Mouse (Mus musculus) kidney, adult 8-10 months (tissue): Measurements from ENCODE around the gene Arf3.

Experiments used
- DNase-seq, 2 experiments: peaks; one replicate each; pipeline ENCODE4 v3.0.0; 2022

Arf3 gene

DNA sequence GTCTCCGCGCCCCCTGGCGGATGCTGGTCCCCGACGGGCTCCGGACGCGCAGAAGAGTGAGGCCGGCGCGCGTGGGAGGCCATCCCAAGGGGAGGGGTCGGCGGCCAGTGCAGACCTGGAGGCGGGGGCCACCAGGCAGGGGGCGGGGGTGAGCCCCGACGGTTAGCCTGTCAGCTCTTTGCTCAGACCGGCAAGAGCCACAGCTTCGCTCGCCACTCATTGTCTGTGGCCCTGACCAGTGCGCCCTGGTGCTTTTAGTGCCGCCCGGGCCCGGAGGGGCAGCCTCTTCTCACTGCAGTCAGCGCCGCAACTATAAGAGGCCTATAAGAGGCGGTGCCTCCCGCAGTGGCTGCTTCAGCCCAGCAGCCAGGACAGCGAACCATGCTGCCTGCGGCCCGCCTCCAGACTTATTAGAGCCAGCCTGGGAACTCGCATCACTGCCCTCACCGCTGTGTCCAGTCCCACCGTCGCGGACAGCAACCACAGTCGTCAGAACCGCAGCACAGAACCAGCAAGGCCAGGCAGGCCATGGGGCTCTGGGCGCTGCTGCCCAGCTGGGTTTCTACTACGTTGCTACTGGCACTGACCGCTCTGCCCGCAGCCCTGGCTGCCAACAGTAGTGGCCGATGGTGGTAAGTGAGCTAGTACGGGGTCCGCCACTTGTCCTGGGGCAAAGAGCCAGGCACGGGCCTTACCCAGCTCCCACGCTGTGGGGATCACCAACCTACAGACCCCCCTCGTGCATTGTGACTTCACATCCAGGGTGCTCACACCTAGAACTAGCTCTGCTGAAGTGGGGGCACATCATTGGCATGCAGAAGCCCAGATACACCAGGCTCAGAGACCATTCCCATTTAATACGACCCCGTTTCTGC, 26.9 kb upstream of the Arf3 start, which contains the start of gene Wnt1:
Wnt1 (plus strand) TSS at position 197 of the 875 bp plus-strand sequence.
- DNase-seq: peak in 1 of 2 experiments; percentile 41

DNA sequence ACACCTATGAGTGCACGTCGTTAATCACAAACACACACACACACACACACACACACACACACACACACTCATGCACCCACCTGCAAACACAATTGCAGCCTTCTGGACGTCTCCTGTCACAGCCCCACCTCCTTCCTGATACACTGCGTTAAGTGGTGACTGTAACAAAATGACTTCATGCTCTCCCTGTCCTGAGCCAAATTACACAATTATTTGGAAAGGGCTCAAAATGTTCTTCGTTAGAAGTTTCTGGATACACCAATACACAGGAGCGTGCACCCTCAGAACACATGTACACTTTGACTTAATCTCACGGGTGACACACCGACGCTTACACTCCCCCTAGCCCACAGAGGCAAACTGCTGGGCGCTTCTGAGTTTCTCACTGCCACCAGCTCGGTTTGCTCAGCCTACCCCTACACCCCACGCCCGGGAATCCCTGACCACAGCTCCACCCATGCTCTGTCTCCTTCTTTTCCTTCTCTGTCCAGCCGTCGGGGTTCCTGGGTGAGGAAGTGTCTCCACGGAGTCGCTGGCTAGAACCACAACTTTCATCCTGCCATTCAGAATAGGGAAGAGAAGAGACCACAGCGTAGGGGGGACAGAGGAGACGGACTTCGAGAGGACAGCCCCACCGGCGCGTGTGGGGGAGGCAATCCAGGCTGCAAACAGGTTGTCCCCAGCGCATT, 26.1 kb upstream of the Arf3 start:
- DNase-seq: no peak

DNA sequence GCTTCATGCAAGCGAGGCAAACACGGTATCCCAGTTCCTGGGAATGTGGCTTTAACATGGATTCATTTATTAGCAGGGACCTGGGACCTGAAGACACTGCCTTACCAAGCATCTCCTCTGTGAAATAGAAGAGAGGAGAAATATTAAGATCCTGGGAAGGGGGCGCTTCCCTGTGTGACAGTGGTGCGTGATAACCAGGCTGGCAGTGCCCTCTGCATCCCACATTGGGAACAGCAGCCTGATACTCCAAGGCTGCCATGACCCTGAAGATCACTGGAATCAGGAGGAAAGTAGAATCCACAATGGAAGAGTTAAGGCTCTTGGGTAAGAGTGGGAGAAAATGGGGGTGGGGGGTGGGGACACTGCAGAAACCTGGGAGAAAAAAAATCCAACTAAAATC, 24.9 kb upstream of the Arf3 start:
- no peak for DNase-seq

DNA sequence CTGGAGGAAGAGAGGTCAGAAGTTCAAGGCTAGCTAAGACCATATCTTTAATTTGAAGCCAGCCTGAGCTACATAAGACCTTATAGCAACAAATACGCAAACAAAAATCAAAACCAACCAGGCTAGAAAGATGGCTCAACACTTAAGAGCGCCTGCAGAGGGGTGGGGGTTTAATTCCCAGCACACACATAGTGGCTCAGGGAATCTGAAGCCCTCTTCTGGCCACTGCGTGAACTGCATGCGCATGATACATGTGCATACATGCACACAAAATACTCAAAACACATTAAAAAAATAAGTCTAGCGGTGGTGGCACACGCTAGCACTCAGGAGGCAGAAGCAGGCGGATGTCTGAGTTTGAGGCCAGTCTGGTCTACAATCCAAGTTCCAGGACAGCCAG, 22.7 kb upstream of the Arf3 start:
- no peak for DNase-seq

DNA sequence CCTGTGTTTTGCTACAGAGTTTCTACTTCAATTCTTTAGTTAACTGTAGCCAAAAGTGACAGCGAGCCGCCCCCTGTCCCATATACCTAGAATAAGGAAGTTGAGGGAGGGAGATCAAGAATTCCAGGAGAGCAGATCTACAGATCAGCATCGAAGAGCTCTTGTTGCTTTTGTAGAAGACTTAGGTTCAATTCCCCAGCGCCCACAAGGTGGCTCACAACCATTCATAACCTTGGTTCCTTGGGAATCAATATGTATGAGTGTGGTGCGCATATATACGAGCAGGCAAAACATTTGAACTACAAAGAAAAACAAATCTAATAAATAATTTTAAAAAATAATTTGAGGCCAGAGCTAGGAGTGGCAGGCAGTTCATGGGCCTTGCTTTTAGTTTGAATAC, 18.2 kb upstream of the Arf3 start:
- DNase-seq: no peak

DNA sequence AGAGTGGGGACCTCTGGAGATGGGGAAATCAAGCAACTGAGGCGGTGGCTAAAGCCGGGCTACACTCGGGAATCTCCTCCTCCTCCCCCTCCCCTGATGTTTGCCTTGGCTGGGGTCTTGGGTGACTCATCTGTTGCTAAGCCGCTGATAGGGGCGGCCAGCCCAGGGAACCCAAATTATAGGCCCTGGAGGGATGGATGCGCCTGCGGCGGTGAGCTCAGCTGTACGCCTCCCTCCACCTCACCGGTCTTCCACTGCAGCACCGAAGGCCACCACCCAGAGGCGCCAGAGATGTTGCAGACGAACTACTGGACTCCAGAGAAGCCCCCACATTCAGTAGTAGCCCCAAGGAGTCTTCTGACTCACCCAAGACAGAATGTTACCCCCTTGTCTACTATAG, 17.6 kb upstream of the Arf3 start:
- DNase-seq: no peak

DNA sequence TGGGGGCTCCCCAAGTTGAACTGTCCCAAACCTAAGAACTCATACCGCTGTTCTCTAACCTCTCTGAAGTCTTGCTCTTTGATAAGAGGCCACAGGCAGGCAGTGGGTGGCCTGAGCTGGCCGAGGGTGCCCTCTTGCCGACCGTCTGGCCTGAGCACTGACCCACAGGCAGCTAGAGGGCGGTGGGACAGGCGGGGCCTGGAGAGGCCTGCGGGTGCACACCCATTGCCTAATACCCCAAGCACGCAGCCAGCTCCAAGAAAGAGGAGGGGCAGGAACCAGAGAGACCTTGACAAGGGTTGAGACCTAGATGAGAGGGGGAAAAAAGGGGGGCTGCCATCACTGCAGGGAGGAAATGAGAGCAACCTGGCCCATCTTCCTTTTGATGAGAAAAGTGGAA, 17.1 kb upstream of the Arf3 start:
- no peak for DNase-seq

DNA sequence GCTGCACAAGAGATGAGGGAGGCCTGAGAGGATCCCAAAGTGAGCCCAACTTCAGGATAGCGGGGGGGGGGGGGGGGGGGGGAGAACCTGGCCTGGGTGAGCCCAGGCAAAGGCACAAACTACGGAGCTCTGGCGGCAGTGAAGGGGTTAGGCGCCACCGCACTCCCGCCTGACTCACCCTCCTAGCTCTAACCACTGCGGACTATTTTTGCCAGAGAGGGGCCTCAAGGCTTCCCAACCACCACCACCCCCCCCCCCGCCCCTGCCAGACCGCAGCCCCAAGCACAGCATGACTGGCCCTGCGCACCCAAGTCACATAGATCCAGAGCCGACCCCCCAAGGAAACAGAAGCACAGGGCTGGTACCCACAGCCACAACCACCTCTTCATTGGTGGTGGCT, 15.8 kb upstream of the Arf3 start:
- no peak for DNase-seq

DNA sequence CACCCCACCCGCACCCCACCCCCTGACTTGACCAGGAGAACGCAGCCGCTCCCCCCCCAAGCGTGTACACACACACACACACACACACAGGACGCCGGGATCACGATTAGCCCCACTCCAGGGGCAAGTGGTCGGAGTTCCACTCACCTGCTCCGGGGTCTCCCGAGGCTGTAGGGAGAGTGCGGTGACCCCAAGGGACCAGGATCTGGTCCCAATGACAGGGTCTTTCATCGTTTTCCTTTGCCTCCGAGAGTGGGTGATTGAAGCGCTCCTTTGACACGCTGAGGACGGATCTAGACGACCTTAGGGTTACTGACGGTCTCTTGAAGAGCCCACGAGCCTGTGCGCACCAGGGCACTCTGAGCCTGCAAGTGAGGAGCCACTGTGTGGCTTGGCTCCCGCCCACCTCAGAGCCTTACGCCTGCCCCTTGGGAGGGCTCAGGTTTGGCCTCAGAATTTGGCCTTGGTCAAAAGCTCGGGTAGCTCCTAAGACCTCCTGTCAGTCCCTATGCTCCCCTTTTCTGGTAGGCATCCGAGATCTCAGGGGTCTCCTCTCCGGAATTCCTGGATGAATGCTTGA, 15.3 kb upstream of the Arf3 start:
- no peak for DNase-seq

DNA sequence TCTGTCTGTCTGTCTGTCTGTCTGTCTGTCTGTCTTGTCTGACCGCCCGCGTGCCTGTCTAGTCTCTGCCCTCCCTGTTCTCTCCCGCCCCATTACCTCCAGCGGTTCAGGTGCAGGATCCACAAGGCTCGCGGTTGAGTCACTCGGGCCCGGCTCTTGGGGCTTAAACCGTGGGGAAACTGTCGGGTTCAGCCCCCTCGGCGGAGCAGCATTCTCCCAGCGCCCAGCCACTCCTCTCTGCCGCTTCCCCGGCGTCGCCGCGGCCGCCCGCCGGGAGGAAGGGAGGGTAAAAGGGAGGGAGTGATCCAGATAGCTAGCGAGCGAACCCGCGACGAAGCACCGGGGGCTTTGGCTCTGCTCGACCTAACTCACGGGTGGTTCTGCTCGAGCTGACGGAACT, 14.7 kb upstream of the Arf3 start, which contains the start of gene Wnt10b:
Wnt10b (minus strand) TSS at position 389 of the 400 bp plus-strand sequence.
- no peak for DNase-seq

DNA sequence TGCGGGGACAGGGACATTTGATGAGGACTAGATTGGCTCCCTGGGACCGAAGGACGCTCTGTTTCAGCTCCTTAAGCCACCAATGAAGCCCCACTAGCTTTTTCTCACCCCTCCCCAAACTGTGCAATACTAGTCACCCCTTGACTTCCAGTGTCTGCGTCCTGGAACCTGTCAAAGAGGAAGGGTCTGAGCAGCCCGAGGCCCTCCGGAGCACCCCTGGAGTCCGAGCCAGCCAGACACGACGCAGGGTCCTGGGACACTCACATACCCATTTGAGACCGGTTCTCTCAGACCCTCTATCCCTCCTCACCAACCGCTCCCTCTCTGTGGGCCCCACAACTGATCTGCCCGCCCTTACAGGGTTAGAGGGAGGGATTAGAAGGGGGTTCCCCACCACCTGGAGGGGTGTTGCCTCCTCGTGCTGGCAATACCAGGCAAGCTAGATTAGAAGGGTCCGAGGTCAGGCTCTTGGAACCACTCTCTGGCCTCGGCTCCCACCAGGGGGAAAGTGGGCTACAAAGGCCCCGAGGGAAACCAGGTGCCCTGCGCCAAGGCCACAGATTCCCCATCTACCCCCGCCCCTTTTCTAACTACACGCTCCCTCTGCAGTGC, 14.1 kb upstream of the Arf3 start:
- DNase-seq: no peak

DNA sequence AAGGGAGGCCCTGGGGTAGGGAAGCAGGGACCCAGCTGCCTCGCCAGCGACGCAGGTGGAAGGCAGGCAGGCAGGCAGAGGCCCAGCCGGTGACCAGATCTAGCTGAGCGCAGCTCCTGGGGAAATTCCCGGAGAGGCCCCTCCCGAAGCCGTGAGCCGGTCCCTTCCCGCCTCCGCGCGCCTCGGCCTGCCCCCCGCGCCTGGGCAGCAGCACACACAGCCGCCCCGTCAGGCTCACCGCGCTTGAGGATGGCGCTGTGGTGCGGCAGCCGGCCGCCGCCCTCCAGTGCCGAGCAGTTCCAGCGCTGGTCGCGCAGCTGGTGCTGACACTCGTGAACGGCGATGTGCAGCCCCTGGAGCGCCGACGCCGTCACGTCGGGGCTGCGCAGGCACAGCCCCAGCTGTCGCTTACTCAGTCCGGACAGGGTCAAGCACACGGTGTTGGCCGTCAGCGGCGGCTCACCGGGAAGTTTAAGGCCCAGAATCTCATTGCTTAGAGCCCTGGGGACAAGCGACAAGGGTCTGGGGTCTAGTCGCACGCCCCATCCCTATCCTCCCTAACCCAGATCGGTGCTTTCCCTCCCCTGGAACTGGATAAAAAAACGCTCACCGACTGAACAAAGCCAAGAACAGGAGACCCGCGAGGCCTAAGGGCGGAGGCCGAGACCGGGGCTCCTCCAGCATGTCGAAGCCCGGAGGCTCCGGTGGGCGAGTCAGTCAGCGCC, 13.4 kb upstream of the Arf3 start:
- DNase-seq: peak in 1 of 2 experiments; percentile 13

DNA sequence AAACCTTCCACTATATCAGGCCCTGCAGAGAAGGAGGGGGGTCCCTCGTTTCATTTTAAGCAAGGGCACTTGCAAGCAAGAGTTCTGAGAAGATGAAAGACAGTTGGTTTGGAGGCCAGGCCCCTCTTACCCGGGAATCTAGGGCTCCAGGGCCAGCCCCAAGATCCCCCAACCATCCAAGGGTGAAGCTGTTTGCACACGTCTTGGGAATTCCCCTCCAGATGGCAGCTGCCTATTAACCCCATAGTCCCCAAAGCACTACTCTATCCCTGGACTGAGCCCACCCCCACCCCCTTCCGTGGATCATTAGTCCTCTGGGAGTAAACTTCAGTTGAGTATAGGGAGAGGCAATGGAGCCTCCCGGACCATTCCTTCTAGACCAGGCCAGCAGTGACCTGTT, 12.5 kb upstream of the Arf3 start:
- DNase-seq: no peak

DNA sequence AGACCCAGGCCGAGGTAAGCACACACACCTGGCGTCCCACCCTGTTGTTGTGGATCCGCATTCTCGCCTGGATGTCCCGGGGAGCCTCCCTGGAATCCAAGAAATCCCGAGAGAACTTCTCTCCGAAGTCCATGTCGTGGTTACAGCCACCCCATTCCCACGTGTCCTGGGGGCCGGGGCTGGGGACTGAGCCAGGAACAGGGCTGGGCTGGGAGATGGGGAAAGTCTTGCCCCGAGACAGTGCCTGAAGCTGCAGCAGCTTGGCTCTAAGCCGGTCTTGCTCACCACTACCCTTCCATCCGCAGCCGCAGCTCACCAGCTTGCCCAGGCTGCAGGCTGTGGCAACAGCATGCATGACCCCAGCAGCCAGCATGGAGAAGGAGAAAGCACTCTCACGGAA, 11.1 kb upstream of the Arf3 start:
- no peak for DNase-seq

DNA sequence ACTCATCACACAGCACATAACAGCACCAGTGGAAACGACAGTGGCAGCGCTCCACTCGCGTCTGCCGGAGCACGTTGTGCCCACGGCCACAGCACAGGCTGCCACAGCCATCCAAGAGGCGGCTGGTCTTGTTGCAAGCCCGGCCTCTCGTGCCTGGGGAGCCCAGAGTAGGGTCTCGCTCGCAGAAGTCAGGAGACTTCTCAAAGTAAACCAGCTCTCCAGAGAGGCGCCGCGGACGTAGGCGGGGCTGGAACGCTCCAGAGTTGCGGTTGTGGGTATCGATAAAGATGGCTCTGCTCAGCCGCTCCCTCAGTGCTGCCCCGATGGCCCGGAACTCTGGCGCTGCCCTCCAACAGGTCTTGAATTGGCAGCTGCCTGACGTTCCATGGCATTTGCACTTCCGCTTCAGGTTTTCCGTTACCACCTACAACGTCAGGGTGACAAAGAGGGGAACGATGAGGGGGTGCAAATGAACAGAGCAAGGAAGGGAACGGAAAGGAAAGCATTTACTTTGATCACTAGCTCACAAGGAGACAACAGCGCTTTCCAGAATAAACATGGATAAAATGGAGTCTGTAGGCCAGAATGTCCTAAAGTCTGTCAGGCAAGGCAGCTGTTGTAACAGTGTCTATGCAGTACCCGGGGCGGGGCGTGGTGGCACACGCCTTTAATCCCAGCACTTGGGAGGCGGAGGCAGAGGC, 9.6 kb upstream of the Arf3 start:
- DNase-seq: no peak

DNA sequence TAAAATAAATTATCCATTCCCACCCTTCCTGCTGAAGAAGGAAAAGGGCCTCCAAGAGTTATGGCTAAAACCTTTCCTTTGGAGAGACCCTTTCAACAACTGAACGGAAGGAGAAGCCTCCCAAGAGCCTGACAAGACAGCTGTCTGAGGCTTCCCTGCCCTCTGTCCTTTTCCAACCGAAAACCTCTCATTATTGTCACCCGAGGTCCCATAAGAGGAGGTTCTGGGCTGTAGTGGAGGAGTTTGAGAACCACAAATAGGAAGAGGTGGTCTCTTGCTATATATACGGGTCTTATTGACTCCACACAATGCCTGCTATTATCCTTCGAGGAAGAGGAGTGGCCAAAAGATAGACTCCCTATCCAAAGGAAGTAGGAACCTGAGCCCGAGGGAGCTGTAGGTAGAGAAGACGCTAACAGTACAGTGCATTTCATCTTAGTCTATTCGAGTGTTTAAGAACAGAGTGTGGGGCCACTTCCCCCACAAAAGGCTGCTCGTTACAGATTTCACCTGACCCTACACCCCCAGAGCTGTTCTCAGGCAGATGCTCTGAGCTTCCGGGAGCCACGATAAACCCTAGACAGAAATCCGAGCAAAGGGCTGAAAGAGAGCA, 8.9 kb upstream of the Arf3 start:
- no peak for DNase-seq

DNA sequence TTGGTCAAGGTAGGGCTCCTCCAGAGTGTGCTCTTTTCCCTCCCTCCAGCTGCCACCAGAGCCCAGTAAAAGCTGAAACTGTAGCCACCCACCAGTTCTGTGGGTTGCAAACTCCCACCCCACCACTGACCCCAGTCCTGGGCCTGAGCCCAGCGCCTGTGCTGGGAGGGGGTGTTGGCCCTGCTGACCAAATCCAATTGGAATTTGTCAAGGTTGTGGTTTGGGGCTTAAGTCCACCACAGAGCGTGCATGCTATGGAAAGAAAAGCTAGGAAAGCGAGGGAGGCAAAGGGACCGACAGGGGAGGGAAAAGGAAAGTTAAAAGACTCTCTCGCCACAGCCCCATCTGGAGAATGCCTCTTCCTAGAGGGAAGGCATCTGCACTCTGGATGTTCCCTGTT, 5.2 kb upstream of the Arf3 start:
- no peak for DNase-seq

DNA sequence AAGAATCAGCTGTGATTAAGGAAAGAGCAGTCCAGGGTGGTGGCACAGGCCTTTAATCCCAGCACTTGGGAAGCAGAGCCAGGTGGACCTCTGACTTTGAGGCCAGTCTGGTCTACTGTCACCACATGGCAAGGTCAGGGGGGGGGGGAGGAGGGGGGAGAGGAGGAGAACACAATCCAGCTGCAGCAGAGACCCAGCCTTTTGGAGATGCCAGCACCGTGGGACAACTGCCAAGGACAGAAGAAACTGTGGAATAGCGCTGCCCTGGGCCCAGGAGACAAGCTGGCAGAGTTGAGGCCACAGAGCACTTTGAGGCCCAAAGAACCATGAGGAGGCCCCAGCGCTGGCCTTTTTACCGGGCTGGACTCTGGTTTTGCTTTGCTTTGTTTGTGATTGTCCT, 2.9 kb upstream of the Arf3 start:
- no peak for DNase-seq

DNA sequence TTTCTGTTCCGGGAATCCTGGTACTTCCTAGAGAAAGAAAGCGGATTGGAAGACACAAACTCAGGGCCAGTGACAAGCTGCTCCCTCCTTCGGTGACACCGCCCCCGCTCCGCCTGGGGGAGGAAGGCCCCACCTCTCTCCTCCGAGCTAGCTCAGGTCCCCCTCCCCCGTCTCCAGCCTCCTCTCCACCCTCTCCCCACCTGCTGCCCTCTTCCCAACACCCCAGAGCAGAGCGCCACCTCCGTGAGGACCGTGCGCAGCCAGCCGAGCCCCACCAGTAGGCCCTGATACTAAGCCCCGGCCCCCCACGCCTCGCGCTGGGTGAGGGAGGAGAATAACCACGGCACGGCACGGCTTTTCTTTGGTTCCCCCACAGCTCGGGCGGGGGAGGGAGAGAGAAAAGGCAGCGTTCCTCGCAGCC, 803 bp downstream of the Arf3 start:
- peak; percentile 74 to 76 for DNase-seq

DNA sequence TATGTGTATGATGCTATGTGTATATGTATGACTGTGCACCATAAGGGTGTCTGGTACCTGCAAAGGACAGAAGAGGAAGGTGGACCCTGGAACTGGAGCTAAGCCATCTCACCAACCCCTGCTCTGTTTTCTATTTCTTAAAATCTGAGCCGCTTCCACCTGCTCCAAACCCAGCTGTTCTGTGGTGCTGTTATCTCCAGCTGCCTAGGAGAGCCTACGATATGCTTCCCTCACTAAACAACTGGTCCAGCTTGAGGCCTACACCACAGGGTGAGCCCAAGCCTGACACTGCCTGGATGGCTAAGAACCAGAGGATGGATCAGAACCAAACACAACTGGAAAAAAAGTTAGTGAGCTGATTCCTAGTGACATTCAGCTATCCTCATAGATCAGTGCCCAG, 8.9 kb downstream of the Arf3 start:
- no peak for DNase-seq

DNA sequence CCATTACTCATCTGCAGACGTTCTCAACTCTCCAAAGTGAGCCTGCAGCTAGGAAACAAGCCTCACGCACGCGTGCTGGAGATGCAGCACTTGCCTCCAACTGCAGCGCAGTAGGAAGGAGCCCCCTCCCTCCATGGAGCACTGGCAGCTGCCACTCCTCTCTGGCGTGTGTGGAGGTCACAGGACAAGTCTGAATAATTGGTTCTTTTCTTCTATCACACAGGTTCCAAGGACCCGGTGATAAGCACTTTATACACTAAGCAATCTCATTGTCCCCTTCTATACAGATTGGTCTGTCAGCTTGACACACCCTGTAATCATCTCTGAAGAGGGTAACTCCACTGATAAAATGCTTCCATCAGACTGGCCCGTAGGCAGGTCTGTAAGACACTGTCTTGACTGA, 10.0 kb downstream of the Arf3 start:
- DNase-seq: no peak

DNA sequence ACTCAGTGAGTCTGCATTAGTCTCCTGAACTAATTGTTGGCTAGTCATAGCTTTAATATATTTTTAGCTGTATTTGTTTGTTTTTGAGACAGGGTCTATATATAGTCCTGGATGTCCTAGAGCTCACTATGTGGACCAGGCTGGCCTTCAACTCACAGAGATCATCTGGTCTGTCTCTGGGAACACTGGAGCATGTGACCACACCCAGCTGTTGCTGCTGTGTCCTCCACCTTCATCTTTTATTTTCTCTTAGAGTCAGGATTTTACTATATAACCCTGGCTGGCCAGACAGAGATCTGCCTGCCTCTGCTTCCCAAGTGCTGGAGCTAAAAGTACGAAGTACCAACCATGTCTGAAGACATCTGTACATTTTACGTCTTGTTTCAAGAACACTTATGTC, 13.9 kb downstream of the Arf3 start:
- no peak for DNase-seq
